Mouse (Mus musculus): ENCODE results near the gene Gzmc.

- TF ChIP-seq POLR2A (IDR thresholded peaks at IDR 0.05; ENCODE audit: low read depth, low read length) = no peak
- TF ChIP-seq CTCF (conservative IDR thresholded peaks at IDR 0.05 in 1 of 2, IDR thresholded peaks at IDR 0.05 in 1 of 2; ENCODE audit: low read depth in 2 of 2, low read length in 2 of 2) = no peak
- TF ChIP-seq EP300 (IDR thresholded peaks at IDR 0.05; ENCODE audit: low read length) = no peak
- TF ChIP-seq E2F4 (IDR thresholded peaks at IDR 0.05; ENCODE audit: insufficient replicate concordance, low read depth, low read length) = no peak
- TF ChIP-seq MAZ (IDR thresholded peaks at IDR 0.05; ENCODE audit: low read depth, low read length) = no peak
Observed at GRCm38 (mm10) chr14:56262153-56262552, 27.7 kb upstream of the Gzmc start, which contains the start of gene Gzmb.

All from CH12.LX (cell line).